Mouse (Mus musculus) limb, embryonic 14.5 days (tissue): ENCODE data around the gene Metap2. TPM values are rescaled to one million over a fixed set of nuclear protein-coding genes. Genes with fewer than 3 reads are reported as not detected.

Experiments used
- ATAC-seq: fragments of 200-750 bp; cut with Nextera tagmentation; 2 replicates; pipeline ENCODE4 v1.8.0; 2017; ENCODE audit warnings: low read depth, moderate number of reproducible peaks, moderate TSS enrichment; ENCODE audit not compliant: low FRiP score
- DNase-seq: peaks from one replicate; pipeline ENCODE4 v3.0.0-alpha.2; 2015; ENCODE audit warnings: low spot score
- H3K27ac ChIP-seq: fragments of 300-500 bp; sonication (generic); replicated peaks from 2 replicates; pipeline ENCODE4 v1.5.1; 2014; ENCODE audit warnings: low read depth, mild to moderate bottlenecking, low read length, moderate library complexity, mixed read lengths
- H3K27me3 ChIP-seq: fragments of 300-500 bp; sonication (generic); 2 replicates; pipeline ENCODE4 v1.6.1; 2014; ENCODE audit warnings: low read length, mixed read lengths; ENCODE audit not compliant: control insufficient read depth, insufficient read depth
- H3K36me3 ChIP-seq: fragments of 300-500 bp; sonication (generic); 2 replicates; pipeline ENCODE4 v1.6.1; 2014; ENCODE audit warnings: mild to moderate bottlenecking, low read length, moderate library complexity, mixed read lengths; ENCODE audit not compliant: control insufficient read depth, insufficient read depth
- H3K4me1 ChIP-seq: fragments of 300-500 bp; sonication (generic); 2 replicates; pipeline ENCODE4 v1.6.1; 2014; ENCODE audit warnings: antibody characterized with exemption, low read length, mixed read lengths; ENCODE audit not compliant: control insufficient read depth, insufficient read depth
- H3K4me2 ChIP-seq: fragments of 300-500 bp; sonication (generic); replicated peaks from 2 replicates; pipeline ENCODE4 v1.6.1; 2014; ENCODE audit warnings: low read depth, mild to moderate bottlenecking, low read length, moderate library complexity; ENCODE audit not compliant: severe bottlenecking
- H3K4me3 ChIP-seq: fragments of 300-500 bp; sonication (generic); replicated peaks from 2 replicates; pipeline ENCODE4 v1.5.1; 2014; ENCODE audit warnings: low read length
- H3K9ac ChIP-seq: fragments of 300-500 bp; sonication (generic); 2 replicates; pipeline ENCODE4 v1.6.1; 2014; ENCODE audit warnings: mild to moderate bottlenecking, low read depth, low read length, moderate library complexity; ENCODE audit not compliant: severe bottlenecking
- H3K9me3 ChIP-seq: fragments of 300-500 bp; sonication (generic); 2 replicates; pipeline ENCODE4 v1.6.1; 2016; ENCODE audit warnings: low read length; ENCODE audit not compliant: control insufficient read depth
- POLR2A ChIP-seq: fragments of 200-500 bp; IDR thresholded peaks from 2 replicates; pipeline ENCODE4 v1.8.0; 2012; ENCODE audit warnings: inconsistent platforms, mild to moderate bottlenecking, moderate library complexity, borderline replicate concordance; ENCODE audit not compliant: insufficient read depth, insufficient read length; ENCODE audit errors: extremely low read depth
- WGBS: fragments of 180-500 bp; shearing (Covaris S2); extraction: QIAGEN DNeasy Blood & Tissue Kit; methylation state at CpG from one replicate; pipeline ENCODE4 v1.1.7; 2014; 5-methylcytosine and 5-hydroxymethylcytosine counted together
- polyA plus RNA-seq, 2 experiments: library from polyadenylated mRNA; depleted of rRNA in 1 of 2; stranded (reverse) in 1 of 2; unstranded in 1 of 2; fragments of >200 nt; fragmentation: Nextera tagmentation in 1 of 2; extraction: Ambion mirVana in 1 of 2; gene quantifications; 2 replicates each; pipeline versions ENCODE4 v1.2.1 to v1.2.3; 2012 to 2014

Metap2 gene
- 94.7 and 143 TPM in 2 replicates for polyA plus RNA-seq (2012; rRNA removed)
- polyA plus RNA-seq (2014; fragmentation: Nextera tagmentation; extraction: Ambion mirVana): 182 and 194 TPM in 2 replicates

DNA sequence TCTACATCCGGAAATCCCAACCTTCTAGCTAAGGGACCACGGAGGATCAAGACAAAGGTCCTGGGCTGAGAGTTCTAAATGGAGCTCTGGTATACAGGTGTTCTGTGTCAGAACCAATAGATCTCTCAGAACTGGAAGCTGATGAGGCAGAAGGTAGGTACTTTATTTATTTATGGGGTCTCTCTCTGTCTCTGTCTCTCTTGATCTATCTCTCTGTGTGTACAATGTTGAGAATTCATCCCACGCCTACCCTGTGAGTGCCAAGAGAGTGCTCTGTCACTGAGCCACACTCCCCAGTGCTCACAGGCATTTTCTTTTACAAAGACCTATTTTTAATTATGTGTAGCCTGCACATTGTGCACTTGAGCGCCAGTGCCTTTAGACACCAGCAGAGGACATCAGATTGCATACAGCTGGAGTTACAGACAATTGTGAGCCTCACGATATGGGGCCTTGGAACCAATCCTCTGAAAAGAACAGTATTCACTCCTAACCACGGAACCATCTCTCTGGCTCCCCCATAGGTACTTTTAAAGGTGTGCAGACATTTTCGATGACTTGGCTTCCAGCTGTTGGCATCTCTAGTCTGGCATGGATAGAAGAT lies at the start of gene Metap2:
Metap2 (minus strand) TSS at position 51 of the 604 bp plus-strand sequence.
- Histone ChIP-seq H3K9ac (no peak within 1 kb of the TSS), H3K27ac (no peak within 1 kb of the TSS), H3K36me3 (no peaks in the 10 kb centered on the region), H3K4me3 (no peak within 1 kb of the TSS), H3K9me3 (no peaks in the 10 kb centered on the region), H3K4me1 (no peaks in the 10 kb centered on the region), H3K27me3 (no peaks in the 10 kb centered on the region), H3K4me2 (no peak within 1 kb of the TSS)
- DNase-seq (no peak), ATAC-seq (no peak)
- WGBS: 71% methylated on average over 7 of the region's 7 CpGs
- no peak for TF ChIP-seq POLR2A

DNA sequence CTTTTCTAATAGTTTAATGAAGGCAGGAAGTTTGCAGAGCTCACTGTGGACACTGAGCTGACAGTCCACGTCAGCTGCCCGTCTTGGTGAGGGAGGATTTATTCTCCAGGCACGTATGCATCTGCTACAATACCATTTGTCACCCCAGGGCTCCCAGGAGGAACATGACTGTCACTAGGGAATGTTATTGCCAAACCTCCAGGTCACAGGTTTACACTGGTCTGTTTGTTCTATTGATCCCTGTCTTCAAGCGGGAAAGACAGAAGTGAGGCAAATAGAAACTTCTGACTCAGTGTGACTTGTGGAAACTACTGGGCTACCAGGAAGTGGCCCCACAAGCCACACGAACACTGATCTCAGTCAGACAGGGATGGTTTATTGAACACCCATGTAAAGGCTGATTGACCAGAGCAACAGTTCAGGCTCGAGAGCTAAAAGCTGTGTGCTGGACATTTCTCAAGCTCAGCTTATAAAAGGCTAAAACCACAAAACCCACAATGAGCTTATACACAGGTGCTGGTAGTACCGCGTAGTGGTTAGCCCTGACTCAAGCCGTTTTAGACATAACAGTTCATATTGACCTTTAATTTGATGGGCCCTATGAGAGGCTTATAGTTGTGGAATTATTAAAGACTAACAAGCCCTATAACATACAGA lies 49.1 kb upstream of the Metap2 start:
- WGBS: 58% methylated on average over 9 of the region's 9 CpGs
- Histone ChIP-seq H3K4me2 (no peak overlapping the region), H3K27ac (no peak overlapping the region), H3K4me3 (no peak overlapping the region), H3K27me3 (no peaks in the 10 kb centered on the region), H3K36me3 (no peaks in the 10 kb centered on the region), H3K9ac (no peak overlapping the region), H3K4me1 (no peaks in the 10 kb centered on the region), H3K9me3 (no peaks in the 10 kb centered on the region)
- TF ChIP-seq POLR2A: no peak
- no peak for DNase-seq
- no peak for ATAC-seq

GRCm38 (mm10) chr10:93945364-93945763 lies 48.5 kb upstream of the Metap2 start:
- 34% methylated on average over 4 of the region's 4 CpGs for WGBS
- no peaks in the 10 kb centered on the region for H3K27me3 ChIP-seq
- DNase-seq: peak; percentile 36

GRCm38 (mm10) chr10:93944241-93944640 lies 47.3 kb upstream of the Metap2 start:
- Histone ChIP-seq H3K9ac (no peak overlapping the region), H3K27me3 (no peaks in the 10 kb centered on the region), H3K27ac (no peak overlapping the region), H3K4me3 (no peak overlapping the region), H3K4me2 (no peak overlapping the region), H3K9me3 (no peaks in the 10 kb centered on the region), H3K4me1 (no peaks in the 10 kb centered on the region), H3K36me3 (no peaks in the 10 kb centered on the region)
- TF ChIP-seq POLR2A: no peak
- DNase-seq (no peak), ATAC-seq (no peak)
- WGBS: 50% methylated on average over 5 of the region's 5 CpGs

More at GRCm38 (mm10) chr10:93945364-93945763, 48.5 kb upstream of the Metap2 start:
- Histone ChIP-seq H3K27ac (no peak overlapping the region), H3K9ac (no peak overlapping the region), H3K9me3 (no peaks in the 10 kb centered on the region), H3K4me1 (no peaks in the 10 kb centered on the region), H3K4me2 (no peak overlapping the region), H3K4me3 (no peak overlapping the region), H3K36me3 (no peaks in the 10 kb centered on the region)
- peak; percentile 63; the same call in 1 of the 2 replicates for ATAC-seq
- no peak for TF ChIP-seq POLR2A

GRCm38 (mm10) chr10:93940279-93940678 lies 43.4 kb upstream of the Metap2 start:
- no peak overlapping the region for H3K4me3 ChIP-seq
- no peaks in the 10 kb centered on the region for H3K9me3 ChIP-seq
- no peak overlapping the region for H3K27ac ChIP-seq
- 82% methylated on average over 5 of the region's 5 CpGs for WGBS
- H3K27me3 ChIP-seq: no peaks in the 10 kb centered on the region
- no peak for ATAC-seq
- no peak overlapping the region for H3K4me2 ChIP-seq
- H3K9ac ChIP-seq: no peak overlapping the region
- no peak for TF ChIP-seq POLR2A
- H3K4me1 ChIP-seq: no peaks in the 10 kb centered on the region
- DNase-seq: no peak
- H3K36me3 ChIP-seq: no peaks in the 10 kb centered on the region
